Mouse (Mus musculus) adrenal gland, postnatal 10 days (tissue): ENCODE measurements around the gene Slco3a1. TPM values are rescaled to one million over a fixed set of nuclear protein-coding genes. Genes with fewer than 3 reads are reported as not detected.

Experiments used
- DNase-seq: peaks from one replicate; pipeline ENCODE4 v3.0.0; 2021; ENCODE audit warnings: mixed read lengths
- total RNA-seq, 2 experiments: library from RNA; stranded (reverse); gene quantifications; 2 replicates each; pipeline ENCODE4 v1.2.3; 2021

Slco3a1 gene
- total RNA-seq, 2 experiments from 2014 or later: 20.5 to 31.2 TPM

GRCm38 (mm10) chr7:74486083-74486482 is 68.5 kb downstream of the Slco3a1 start:
- DNase-seq: no peak

GRCm38 (mm10) chr7:74485669-74486068 is 68.9 kb downstream of the Slco3a1 start:
- no peak for DNase-seq

DNA sequence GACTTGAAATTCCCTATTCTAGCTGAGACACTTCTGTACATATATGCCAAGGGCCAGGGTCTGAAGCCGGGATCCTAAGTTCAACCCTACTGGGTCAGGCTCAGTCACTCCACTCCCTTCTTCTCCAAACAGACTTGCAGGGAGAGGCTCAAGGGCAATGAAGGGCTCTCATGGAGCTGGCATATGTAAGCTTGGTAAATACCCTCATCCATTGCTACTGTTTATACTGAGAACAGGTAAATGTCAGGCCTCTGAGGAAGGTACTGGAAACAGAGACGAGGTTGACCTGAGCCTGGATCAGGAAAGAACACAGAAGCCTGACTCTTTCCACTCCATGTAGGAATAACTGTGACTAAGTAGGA is 70.6 kb downstream of the Slco3a1 start:
- DNase-seq: no peak

DNA sequence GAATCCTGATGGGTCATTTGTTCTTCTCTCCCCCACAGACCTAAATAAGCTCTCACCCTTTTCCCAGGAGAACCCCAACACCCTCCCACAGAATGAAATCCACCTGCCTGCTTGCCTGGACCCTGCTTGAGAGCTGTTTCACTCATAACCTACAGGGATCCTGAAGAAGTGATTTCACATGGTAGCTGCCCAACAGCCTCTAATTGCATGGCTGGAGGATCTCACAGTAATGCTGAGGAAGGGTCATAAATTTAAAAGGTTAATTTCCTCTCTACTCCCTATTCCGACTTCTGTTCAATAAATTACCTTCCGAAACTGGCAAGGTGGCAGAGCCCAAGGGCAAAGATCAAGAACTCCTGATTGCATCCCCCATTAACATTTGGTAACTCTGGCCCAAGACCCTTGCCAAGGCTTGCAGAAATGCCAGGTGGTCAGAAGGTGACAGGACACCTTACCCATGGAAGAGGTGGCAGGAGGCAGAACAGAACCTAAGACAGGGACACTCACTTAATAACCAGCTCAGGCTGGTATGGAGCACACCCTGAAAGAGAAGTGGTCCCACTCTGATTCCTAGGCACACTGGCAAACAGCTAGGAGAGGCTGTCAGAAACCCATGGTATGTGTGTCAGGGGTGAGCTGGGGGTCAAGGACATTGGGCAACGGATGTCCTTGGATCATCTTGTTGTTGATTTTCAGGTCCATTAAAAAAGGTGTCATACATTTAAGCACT is 71.1 kb downstream of the Slco3a1 start:
- no peak for DNase-seq

- no peak for DNase-seq
These were observed 82.8 kb downstream of the Slco3a1 start for GRCm38 (mm10) chr7:74471740-74472139.

- no peak for DNase-seq
These were observed 87.7 kb downstream of the Slco3a1 start for GRCm38 (mm10) chr7:74466886-74467285.

DNA sequence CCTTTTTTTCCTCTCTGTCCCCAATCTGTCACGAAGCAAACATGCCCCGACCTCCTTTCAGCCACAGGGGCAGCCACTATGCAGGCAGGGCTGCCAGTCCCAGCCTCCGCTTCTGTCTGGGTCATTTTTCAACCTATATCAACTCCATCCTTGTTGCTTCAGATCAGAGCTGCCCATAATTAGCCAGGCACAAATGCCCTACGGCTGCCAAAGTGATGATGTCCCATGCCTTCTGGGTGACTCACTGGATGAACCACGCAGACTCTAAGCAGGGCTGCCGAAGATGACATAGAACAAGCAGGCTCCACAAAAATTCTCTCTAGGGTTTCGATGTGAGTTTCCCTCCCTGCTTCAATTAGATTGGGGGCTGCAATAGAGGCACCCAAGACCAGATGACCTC is 89.9 kb downstream of the Slco3a1 start:
- peak; percentile 32 for DNase-seq

GRCm38 (mm10) chr7:74462451-74462850 is 92.1 kb downstream of the Slco3a1 start:
- DNase-seq: no peak

- DNase-seq: no peak
These were observed 92.8 kb downstream of the Slco3a1 start for GRCm38 (mm10) chr7:74461736-74462135.

DNA sequence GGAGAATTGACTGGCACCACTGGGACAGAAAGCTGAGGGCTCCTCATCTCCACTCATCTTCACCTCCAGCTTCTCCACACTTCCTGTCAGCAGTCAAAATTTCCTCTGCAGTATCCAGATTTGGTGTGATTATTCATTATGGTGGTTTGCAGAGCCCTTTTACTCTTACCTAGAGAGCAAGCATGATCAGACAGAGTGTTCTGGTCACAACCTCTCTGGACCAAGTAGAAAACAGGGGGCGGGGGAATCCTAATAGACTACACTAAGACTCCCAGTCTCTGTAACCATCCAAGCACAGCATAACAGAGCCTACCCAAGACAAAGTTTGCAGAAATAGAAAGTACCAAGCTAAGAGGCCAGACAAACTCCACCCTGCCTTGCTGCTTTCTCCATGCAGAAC is 93.4 kb downstream of the Slco3a1 start:
- no peak for DNase-seq

GRCm38 (mm10) chr7:74459812-74460211 is 94.8 kb downstream of the Slco3a1 start:
- DNase-seq: no peak

GRCm38 (mm10) chr7:74459277-74459676 is 95.3 kb downstream of the Slco3a1 start:
- DNase-seq: no peak

GRCm38 (mm10) chr7:74458475-74459221 is 95.9 kb downstream of the Slco3a1 start:
- peak; percentile 30 for DNase-seq

- DNase-seq: peak; percentile 64
These were observed 97.1 kb downstream of the Slco3a1 start for GRCm38 (mm10) chr7:74457347-74457975.

DNA sequence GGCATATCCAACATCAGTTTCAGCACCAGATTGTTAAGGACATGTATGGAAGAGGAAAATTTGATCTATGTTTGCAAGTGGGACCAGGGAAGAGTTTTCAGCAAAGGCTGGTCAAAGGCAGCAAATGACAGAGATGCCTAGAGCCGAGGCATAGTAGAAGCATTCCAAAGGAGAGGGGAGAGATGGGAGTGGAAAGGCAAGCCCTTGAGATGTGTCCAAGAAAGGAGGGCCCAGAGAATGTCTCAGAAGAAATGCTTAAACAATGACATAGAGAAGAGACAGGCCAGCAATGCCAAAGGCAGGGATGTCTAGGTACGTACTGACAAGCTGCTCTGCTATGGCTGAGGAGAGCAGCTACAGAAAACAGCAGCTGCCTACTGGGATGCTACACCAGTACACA is 97.8 kb downstream of the Slco3a1 start:
- DNase-seq: no peak

DNA sequence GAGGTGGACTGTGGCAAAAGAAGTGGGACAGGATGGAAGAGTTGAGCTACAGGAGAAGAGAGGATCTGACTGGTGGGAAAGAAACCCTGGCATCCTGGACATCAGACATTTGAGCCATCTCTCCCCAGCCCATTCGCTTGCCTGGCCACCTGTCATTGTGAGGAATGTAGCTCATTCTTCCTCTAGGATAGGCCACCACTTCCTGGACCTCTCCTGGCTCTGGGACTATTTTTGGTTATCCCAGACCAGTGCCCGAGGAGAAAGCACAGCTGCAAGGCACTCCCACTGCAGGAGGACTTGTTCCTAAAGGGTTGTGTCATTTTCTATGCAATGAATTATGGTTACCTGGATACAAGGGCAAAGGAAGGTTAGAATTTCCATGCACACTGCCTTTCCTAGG is 103.5 kb downstream of the Slco3a1 start:
- DNase-seq: no peak

DNA sequence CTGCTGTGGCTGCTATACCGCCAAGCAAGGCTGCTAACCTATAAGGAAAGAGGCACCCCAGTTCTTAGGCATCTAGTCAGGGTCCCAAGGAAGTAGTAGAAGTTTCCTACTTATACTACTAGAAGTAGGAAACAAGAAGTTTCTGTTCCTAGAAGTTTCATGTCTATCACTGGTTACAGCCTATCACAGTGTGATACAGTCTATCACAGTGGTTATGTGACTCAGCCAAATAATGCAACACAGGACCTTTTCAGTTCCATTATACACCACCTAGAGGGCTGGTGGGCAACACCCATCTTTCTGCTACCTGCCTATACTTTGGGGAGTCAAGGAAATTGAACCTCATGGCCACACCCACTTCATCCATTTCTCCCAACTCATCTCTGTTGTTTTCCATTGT is 104.8 kb downstream of the Slco3a1 start:
- DNase-seq: no peak

- no peak for DNase-seq
These were observed 106.8 kb downstream of the Slco3a1 start for GRCm38 (mm10) chr7:74447781-74448180.

- DNase-seq: no peak
These were observed 109.4 kb downstream of the Slco3a1 start for GRCm38 (mm10) chr7:74445148-74445547.

DNA sequence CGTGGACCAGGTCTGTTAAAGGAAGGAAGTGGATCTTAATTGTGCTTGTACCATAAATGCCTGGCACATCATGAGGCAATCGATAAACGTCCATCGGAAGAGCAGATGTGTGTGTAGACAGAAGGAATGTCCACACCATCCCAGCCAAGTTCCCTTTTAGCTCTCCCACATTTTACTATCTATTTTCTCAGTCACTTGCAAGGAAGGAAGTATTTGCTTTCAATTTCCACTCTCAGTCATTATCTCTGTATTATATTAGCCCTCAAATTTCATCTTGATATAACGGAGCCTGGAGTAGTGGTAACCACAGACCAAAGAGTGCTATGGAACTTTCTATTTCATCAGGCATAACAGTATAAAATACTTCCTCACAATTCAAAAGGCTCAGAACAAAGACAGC is 112.2 kb downstream of the Slco3a1 start:
- no peak for DNase-seq

DNA sequence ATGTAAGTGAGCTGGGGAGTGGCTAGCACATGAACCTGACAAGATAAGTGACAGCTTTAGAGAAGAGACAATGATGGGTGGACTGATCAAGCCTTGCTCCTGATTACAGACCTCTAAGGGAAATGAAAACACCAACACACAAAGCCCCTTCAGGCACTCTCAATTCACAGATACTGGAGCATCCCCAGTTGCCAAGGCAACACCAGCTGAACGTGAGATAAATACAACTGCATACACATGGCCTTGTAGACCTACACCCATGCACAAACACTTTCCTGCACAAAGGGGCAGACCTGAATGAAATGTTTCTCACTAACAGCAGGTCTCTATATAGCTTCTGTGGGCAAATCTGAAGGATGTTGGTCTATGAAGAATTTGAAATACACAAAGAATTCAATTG is 117.0 kb downstream of the Slco3a1 start:
- DNase-seq: no peak

GRCm38 (mm10) chr7:74436642-74437041 is 117.9 kb downstream of the Slco3a1 start:
- no peak for DNase-seq

DNA sequence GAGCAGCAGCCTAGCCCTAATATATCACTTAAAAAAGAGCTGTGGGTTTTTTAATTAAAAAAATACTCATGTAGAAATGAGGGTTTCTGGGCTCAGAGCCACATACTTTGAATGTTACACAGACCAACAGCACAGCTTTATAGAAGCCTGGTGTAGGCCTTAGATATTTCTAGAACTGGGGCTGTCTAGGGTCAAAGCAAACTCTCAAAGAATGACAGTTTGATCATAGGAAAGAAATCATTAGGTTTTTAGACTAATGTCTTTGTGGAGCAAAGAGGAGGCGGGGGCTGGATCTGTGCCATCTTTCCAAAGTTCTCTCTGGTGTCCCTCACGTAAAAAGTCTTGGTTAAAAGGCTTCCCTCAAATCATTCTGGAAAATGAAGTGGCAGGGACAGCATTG is 121.6 kb downstream of the Slco3a1 start:
- DNase-seq: no peak

GRCm38 (mm10) chr7:74429252-74429651 is 125.3 kb downstream of the Slco3a1 start:
- no peak for DNase-seq
